Mouse (Mus musculus) olfactory bulb, adult 2 months (tissue): ENCODE measurements at regions not wholly inside any gene's neighbourhood (a gene's known extent, or its start where the extent isn't known, plus 50 kb on each side); places are given as distances from the start of the nearest gene placed in this dataset.

Source experiments
- CTCF ChIP-seq: fragments of 200-500 bp; IDR thresholded peaks from 2 replicates; pipeline ENCODE4 v1.5.1; 2012; ENCODE audit warnings: low read depth, mild to moderate bottlenecking, low read length, moderate library complexity; ENCODE audit not compliant: insufficient read depth
- POLR2A ChIP-seq: fragments of 200-500 bp; IDR thresholded peaks from 2 replicates; pipeline ENCODE4 v1.6.1; 2012; ENCODE audit warnings: mild to moderate bottlenecking, low read depth, low read length, moderate library complexity; ENCODE audit not compliant: insufficient read depth

- TF ChIP-seq POLR2A (no peak), CTCF (no peak)
Measured at GRCm38 (mm10) chr1:152304487-152305130, 81.9 kb downstream of the Tsen15 start.
